Mouse (Mus musculus): ENCODE data around the gene 9430097D07Rik. TPM values are rescaled to one million over a fixed set of nuclear protein-coding genes. Genes with fewer than 3 reads are reported as not detected.
A peak's percentile ranks its signal among the peaks of the same experiment; 100 is the strongest.

Gene 9430097D07Rik
- polyA plus RNA-seq, 1 experiment = not detected

DNA sequence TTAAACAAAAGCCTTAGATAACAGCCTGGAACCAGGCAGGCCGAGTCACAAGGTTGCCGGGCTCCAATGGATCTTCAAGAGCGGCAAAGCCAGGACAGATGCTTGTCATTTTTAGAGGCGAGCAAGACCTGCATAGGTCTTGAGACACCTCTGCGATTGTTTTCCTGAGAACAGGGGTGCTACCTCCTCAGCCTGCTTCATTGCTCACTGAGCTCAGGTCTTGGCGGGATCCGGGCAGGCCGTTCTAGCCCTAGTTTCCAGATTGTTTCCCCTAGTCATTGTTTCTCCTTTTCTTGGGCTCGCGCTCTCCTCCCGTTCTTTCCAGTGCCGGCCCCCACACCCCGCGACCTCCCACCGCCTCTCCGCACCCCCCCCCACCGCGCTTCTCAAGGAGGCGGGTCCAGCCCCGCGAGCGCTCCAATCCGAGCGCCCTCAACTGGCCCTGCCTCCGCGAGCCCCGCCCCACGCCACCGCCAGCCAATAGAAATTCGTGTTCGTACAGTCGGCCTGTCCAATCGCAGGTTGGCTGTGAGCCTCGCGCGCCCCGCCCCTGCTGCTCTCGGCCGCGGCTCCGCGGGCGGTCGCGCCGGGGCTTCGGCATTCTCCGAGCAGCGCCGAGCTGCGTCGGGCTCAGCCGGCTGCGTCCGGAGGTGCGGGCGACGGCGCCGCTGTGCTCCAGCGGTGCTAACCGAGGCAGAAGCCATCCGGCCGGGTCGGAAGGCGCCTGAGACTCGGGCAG lies 40.6 kb downstream of the 9430097D07Rik start, which contains the start of gene Fam102a:
Gene Fam102a, plus strand, starts transcription at position 600 of the 739 bp plus-strand sequence.
- peak; percentile 97 for DNase-seq (ENCODE audit: low spot score)

- no peak for DNase-seq (ENCODE audit: low spot score)
Observed at GRCm38 (mm10) chr2:32534061-32534732, 41.3 kb downstream of the 9430097D07Rik start.

DNA sequence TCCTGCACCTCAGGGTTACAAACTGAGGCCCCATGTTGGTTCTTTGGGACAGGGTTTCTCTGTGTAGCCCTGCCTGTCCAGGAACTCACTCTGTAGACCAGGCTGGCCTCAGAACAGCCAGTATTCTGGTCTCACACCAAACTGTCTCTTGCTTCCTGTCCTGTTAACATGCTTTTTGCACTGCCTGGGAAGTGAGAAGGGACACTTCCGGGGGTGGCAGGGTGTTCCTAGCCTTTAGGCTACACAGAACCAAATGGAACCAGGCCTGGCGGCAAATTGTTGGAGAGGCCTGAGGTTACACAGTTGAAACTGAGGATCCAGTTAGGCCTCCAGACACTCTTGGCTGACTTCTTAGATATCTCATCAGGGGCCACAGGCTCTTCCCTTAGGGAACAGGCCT lies 42.3 kb downstream of the 9430097D07Rik start:
- no peak for DNase-seq (ENCODE audit: low spot score)

GRCm38 (mm10) chr2:32530479-32530878 lies 45.0 kb downstream of the 9430097D07Rik start:
- no peak for DNase-seq (ENCODE audit: low spot score)

- no peak for DNase-seq (ENCODE audit: low spot score)
Observed at GRCm38 (mm10) chr2:32528326-32528725, 47.2 kb downstream of the 9430097D07Rik start.

DNA sequence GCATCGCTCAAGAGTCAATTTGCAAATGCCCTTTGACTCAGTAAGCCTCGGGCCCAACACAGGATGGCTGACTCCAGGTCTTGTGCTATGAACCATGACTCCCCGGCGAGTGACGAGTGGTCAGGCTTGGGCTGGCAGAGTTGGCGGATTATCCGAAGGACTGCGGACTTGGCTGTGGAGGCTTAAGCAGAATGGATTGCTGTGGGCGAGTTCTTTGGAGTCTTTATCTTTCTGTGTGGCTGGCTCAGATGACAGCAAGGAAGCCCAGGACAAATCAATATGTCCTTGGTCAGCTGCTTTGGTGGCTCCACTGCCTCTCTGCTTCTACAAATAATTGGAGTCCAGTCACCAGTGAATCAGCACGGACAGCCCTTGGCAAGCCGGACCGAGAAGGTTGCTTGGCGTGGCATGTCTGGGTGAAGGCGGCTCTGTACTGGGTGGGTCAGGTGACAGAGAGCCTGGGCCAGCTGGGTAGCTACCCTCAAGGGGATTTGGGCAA lies 48.0 kb downstream of the 9430097D07Rik start:
- no peak for DNase-seq (ENCODE audit: low spot score)

GRCm38 (mm10) chr2:32525816-32526215 lies 49.7 kb downstream of the 9430097D07Rik start:
- DNase-seq (ENCODE audit: low spot score) = no peak

- no peak for DNase-seq (ENCODE audit: low spot score)
Observed at GRCm38 (mm10) chr2:32524536-32525031, 50.9 kb downstream of the 9430097D07Rik start.

Other genes with a start within 250 kb of the 9430097D07Rik start
- gene Ciz1, start 223.4 kb downstream of the 9430097D07Rik start, polyA plus RNA-seq (2012; rRNA removed) = 120 and 125 TPM in 2 replicates
- gene Dnm1, start 222.3 kb downstream of the 9430097D07Rik start, polyA plus RNA-seq (2012; rRNA removed) = 99.6 and 113 TPM in 2 replicates
- 101 and 129 TPM in 2 replicates for gene 1110008P14Rik, start 193.7 kb downstream of the 9430097D07Rik start, polyA plus RNA-seq (2012; rRNA removed)
- gene Lcn2, start 187.4 kb downstream of the 9430097D07Rik start, polyA plus RNA-seq (2012; rRNA removed) = 3.0 and 3.2 TPM in 2 replicates
- gene Ptges2, start 179.8 kb downstream of the 9430097D07Rik start, polyA plus RNA-seq (2012; rRNA removed) = 26.0 and 32.5 TPM in 2 replicates
- gene Naif1, start 125.2 kb downstream of the 9430097D07Rik start, polyA plus RNA-seq (2012; rRNA removed) = 4.5 and 4.7 TPM in 2 replicates
- gene Slc25a25, start 124.2 kb downstream of the 9430097D07Rik start, polyA plus RNA-seq (2012; rRNA removed) = 14.7 and 18.8 TPM in 2 replicates
- 17.1 and 25.9 TPM in 2 replicates for gene Fam102a, start 40.4 kb downstream of the 9430097D07Rik start, polyA plus RNA-seq (2012; rRNA removed)
- 88.5 and 117 TPM in 2 replicates for gene Dpm2, start 4.8 kb downstream of the 9430097D07Rik start, polyA plus RNA-seq (2012; rRNA removed)
- 0.08 TPM in 1 of 2 replicates, not detected in the other for gene Pip5kl1, start 887 bp downstream of the 9430097D07Rik start, polyA plus RNA-seq (2012; rRNA removed)
- gene St6galnac4, start 11.4 kb upstream of the 9430097D07Rik start, polyA plus RNA-seq (2012; rRNA removed) = 13.3 and 16.1 TPM in 2 replicates
- gene St6galnac6, start 24.0 kb upstream of the 9430097D07Rik start, polyA plus RNA-seq (2012; rRNA removed) = 20.8 and 33.1 TPM in 2 replicates
- gene Ak1, start 46.1 kb upstream of the 9430097D07Rik start, polyA plus RNA-seq (2012; rRNA removed) = 43.8 and 59.1 TPM in 2 replicates
- 59.8 and 73.9 TPM in 2 replicates for gene Eng, start 70.9 kb upstream of the 9430097D07Rik start, polyA plus RNA-seq (2012; rRNA removed)
- 29.4 and 36.3 TPM in 2 replicates for gene Fpgs, start 128.5 kb upstream of the 9430097D07Rik start, polyA plus RNA-seq (2012; rRNA removed)
- gene Cdk9, start 137.4 kb upstream of the 9430097D07Rik start, polyA plus RNA-seq (2012; rRNA removed) = 112 and 151 TPM in 2 replicates
- 9.9 and 10.3 TPM in 2 replicates for gene Sh2d3c, start 145.4 kb upstream of the 9430097D07Rik start, polyA plus RNA-seq (2012; rRNA removed)
- gene 6330409D20Rik, start 165.3 kb upstream of the 9430097D07Rik start, polyA plus RNA-seq (2012; rRNA removed) = not detected in 2 replicates
- 42.9 and 53.7 TPM in 2 replicates for gene Tor2a, start 181.6 kb upstream of the 9430097D07Rik start, polyA plus RNA-seq (2012; rRNA removed)
- 0.80 and 0.85 TPM in 2 replicates for gene Ttc16, start 199.9 kb upstream of the 9430097D07Rik start, polyA plus RNA-seq (2012; rRNA removed)
- 8.6 and 10.4 TPM in 2 replicates for gene Ptrh1, start 200.1 kb upstream of the 9430097D07Rik start, polyA plus RNA-seq (2012; rRNA removed)
- gene Cfap157, start 208.7 kb upstream of the 9430097D07Rik start, polyA plus RNA-seq (2012; rRNA removed) = 0.29 and 0.41 TPM in 2 replicates

Data from urinary bladder, adult 2 months (tissue).